Mouse (Mus musculus) hindbrain, embryonic 16.5 days (tissue): ENCODE results near the gene Rapgef1. TPM values are rescaled to one million over a fixed set of nuclear protein-coding genes. Genes with fewer than 3 reads are reported as not detected.
A peak's percentile ranks its signal among the peaks of the same experiment; 100 is the strongest.
"Not testable (repeated sequence)": the region's sequence is repeated elsewhere in the genome, so short reads cannot be mapped to it uniquely, and the experiment has no call there.

ENCODE experiments used
- ATAC-seq: fragments of 200-750 bp; cut with Nextera tagmentation; 2 replicates; pipeline ENCODE4 v1.8.0; 2017; ENCODE audit warnings: moderate TSS enrichment, moderate library complexity
- H3K27ac ChIP-seq: fragments of 300-500 bp; sonication (generic); 2 replicates; pipeline ENCODE4 v1.5.1; 2014; ENCODE audit warnings: low read depth, mild to moderate bottlenecking, control low read depth, low read length, moderate library complexity
- H3K27me3 ChIP-seq: fragments of 300-500 bp; sonication (generic); replicated peaks from 2 replicates; pipeline ENCODE4 v1.6.1; 2014; ENCODE audit warnings: low read length; ENCODE audit not compliant: control insufficient read depth, insufficient read depth
- H3K36me3 ChIP-seq: fragments of 300-500 bp; sonication (generic); 2 replicates; pipeline ENCODE4 v1.6.1; 2014; ENCODE audit warnings: mild to moderate bottlenecking, low read length, moderate library complexity, mixed read lengths; ENCODE audit not compliant: control insufficient read depth, insufficient read depth
- H3K4me1 ChIP-seq: fragments of 300-500 bp; sonication (generic); 2 replicates; pipeline ENCODE4 v1.6.1; 2014; ENCODE audit warnings: low read depth, low read length; ENCODE audit not compliant: control insufficient read depth, insufficient read depth
- H3K4me2 ChIP-seq: fragments of 300-500 bp; sonication (generic); 2 replicates; pipeline ENCODE4 v1.6.1; 2014; ENCODE audit warnings: mild to moderate bottlenecking, low read length, control low read depth, moderate library complexity
- H3K4me3 ChIP-seq: fragments of 300-500 bp; sonication (generic); 2 replicates; pipeline ENCODE4 v1.5.1; 2014; ENCODE audit warnings: mild to moderate bottlenecking, low read length, control low read depth, moderate library complexity
- H3K9ac ChIP-seq: fragments of 300-500 bp; sonication (generic); 2 replicates; pipeline ENCODE4 v1.6.1; 2014; ENCODE audit warnings: low read depth, mild to moderate bottlenecking, control low read depth, low read length, moderate library complexity
- H3K9me3 ChIP-seq: fragments of 300-500 bp; sonication (generic); 2 replicates; pipeline ENCODE4 v1.6.1; 2014; ENCODE audit warnings: mild to moderate bottlenecking, low read length, moderate library complexity; ENCODE audit not compliant: control insufficient read depth
- WGBS: fragments of 180-500 bp; shearing (Covaris S2); extraction: QIAGEN DNeasy Blood & Tissue Kit; methylation state at CpG from one replicate; pipeline ENCODE4 v1.1.7; 2014; 5-methylcytosine and 5-hydroxymethylcytosine counted together
- polyA plus RNA-seq: library from polyadenylated mRNA; unstranded; fragments of >200 nt; fragmentation: Nextera tagmentation; extraction: Ambion mirVana; gene quantifications from 2 replicates; pipeline ENCODE4 v1.2.1, GENCODE M21; 2015

Gene Rapgef1
- polyA plus RNA-seq, 1 experiment from 2014 or later = 14.8 TPM

GRCm38 (mm10) chr2:29701393-29701792 is 81.9 kb downstream of the Rapgef1 start:
- H3K27me3 ChIP-seq = no peaks in the 10 kb centered on the region
- H3K4me3 ChIP-seq = no peak overlapping the region
- peaks cover 34% of the 10 kb centered on the region for H3K36me3 ChIP-seq
- no peaks in the 10 kb centered on the region for H3K9me3 ChIP-seq
- H3K9ac ChIP-seq = no peak overlapping the region
- H3K4me1 ChIP-seq = no peaks in the 10 kb centered on the region
- no peak overlapping the region for H3K27ac ChIP-seq
- H3K4me2 ChIP-seq = no peak overlapping the region
- WGBS = 79% methylated on average over 6 of the region's 6 CpGs
- ATAC-seq = no peak

GRCm38 (mm10) chr2:29702189-29702588 is 82.7 kb downstream of the Rapgef1 start:
- no peak overlapping the region for H3K4me2 ChIP-seq
- no peaks in the 10 kb centered on the region for H3K9me3 ChIP-seq
- H3K4me1 ChIP-seq = no peaks in the 10 kb centered on the region
- H3K27me3 ChIP-seq = no peaks in the 10 kb centered on the region
- ATAC-seq = no peak
- H3K27ac ChIP-seq = no peak overlapping the region
- H3K9ac ChIP-seq = no peak overlapping the region
- peaks cover 36% of the 10 kb centered on the region for H3K36me3 ChIP-seq
- no peak overlapping the region for H3K4me3 ChIP-seq
- WGBS = 93% methylated on average over 8 of the region's 8 CpGs

GRCm38 (mm10) chr2:29703104-29704081 is 83.9 kb downstream of the Rapgef1 start:
- Histone ChIP-seq H3K36me3 (peaks cover 40% of the 10 kb centered on the region), H3K27me3 (no peaks in the 10 kb centered on the region), H3K4me3 (no peak overlapping the region), H3K9ac (no peak overlapping the region), H3K9me3 (no peaks in the 10 kb centered on the region), H3K4me2 (no peak overlapping the region), H3K27ac (no peak overlapping the region), H3K4me1 (no peaks in the 10 kb centered on the region)
- 92% methylated on average over 9 of the region's 9 CpGs for WGBS
- ATAC-seq = no peak

GRCm38 (mm10) chr2:29705493-29705892 is 86.0 kb downstream of the Rapgef1 start:
- no peaks in the 10 kb centered on the region for H3K27me3 ChIP-seq
- H3K4me1 ChIP-seq = no peaks in the 10 kb centered on the region
- WGBS = 72% methylated on average over 3 of the region's 3 CpGs
- H3K4me3 ChIP-seq = no peak overlapping the region
- peaks cover 38% of the 10 kb centered on the region for H3K36me3 ChIP-seq
- H3K9ac ChIP-seq = no peak overlapping the region
- no peak for ATAC-seq
- no peak overlapping the region for H3K27ac ChIP-seq
- no peaks in the 10 kb centered on the region for H3K9me3 ChIP-seq
- no peak overlapping the region for H3K4me2 ChIP-seq

- Histone ChIP-seq H3K9me3 (no peaks in the 10 kb centered on the region), H3K36me3 (peaks cover 41% of the 10 kb centered on the region), H3K27me3 (no peaks in the 10 kb centered on the region), H3K27ac (no peak overlapping the region; the same call in 1 of the 2 replicates), H3K9ac (no peak overlapping the region), H3K4me1 (no peaks in the 10 kb centered on the region), H3K4me3 (no peak overlapping the region), H3K4me2 (no peak overlapping the region)
- WGBS = 90% methylated on average over 18 of the region's 18 CpGs
- no peak; the same call in 1 of the 2 replicates for ATAC-seq
These were observed 87.5 kb downstream of the Rapgef1 start for GRCm38 (mm10) chr2:29706726-29707620.

GRCm38 (mm10) chr2:29707731-29708130 is 88.2 kb downstream of the Rapgef1 start:
- Histone ChIP-seq H3K4me1 (no peaks in the 10 kb centered on the region), H3K4me2 (no peak overlapping the region), H3K4me3 (no peak overlapping the region), H3K9ac (no peak overlapping the region), H3K36me3 (peaks cover 37% of the 10 kb centered on the region), H3K27me3 (no peaks in the 10 kb centered on the region), H3K27ac (no peak overlapping the region), H3K9me3 (no peaks in the 10 kb centered on the region)
- WGBS = 73% methylated on average over 4 of the region's 4 CpGs
- peak; percentile 60; the same call in 1 of the 2 replicates for ATAC-seq

- H3K9ac ChIP-seq, H3K9me3 ChIP-seq, H3K4me2 ChIP-seq, H3K4me1 ChIP-seq, H3K27me3 ChIP-seq, H3K27ac ChIP-seq, H3K4me3 ChIP-seq, ATAC-seq: not testable (repeated sequence)
- H3K36me3 ChIP-seq = peaks cover 35% of the 10 kb centered on the region
- 100% methylated on average over 4 of the region's 4 CpGs for WGBS
These were observed 88.7 kb downstream of the Rapgef1 start for GRCm38 (mm10) chr2:29708209-29708608.

- peaks cover 21% of the 10 kb centered on the region for H3K36me3 ChIP-seq
- H3K4me2 ChIP-seq = no peak overlapping the region
- no peaks in the 10 kb centered on the region for H3K9me3 ChIP-seq
- H3K27ac ChIP-seq = no peak overlapping the region
- no peaks in the 10 kb centered on the region for H3K4me1 ChIP-seq
- H3K4me3 ChIP-seq = no peak overlapping the region
- ATAC-seq = no peak
- WGBS = 78% methylated on average over 3 of the region's 3 CpGs
- no peaks in the 10 kb centered on the region for H3K27me3 ChIP-seq
- H3K9ac ChIP-seq = no peak overlapping the region
These were observed 91.5 kb downstream of the Rapgef1 start for GRCm38 (mm10) chr2:29711038-29711437.

- Histone ChIP-seq H3K36me3 (peaks cover 21% of the 10 kb centered on the region), H3K4me1 (no peaks in the 10 kb centered on the region), H3K4me2 (no peak overlapping the region), H3K27me3 (no peaks in the 10 kb centered on the region), H3K4me3 (no peak overlapping the region), H3K9me3 (no peaks in the 10 kb centered on the region), H3K9ac (no peak overlapping the region), H3K27ac (no peak overlapping the region)
- WGBS = 89% methylated on average over 5 of the region's 5 CpGs
- ATAC-seq = no peak
These were observed 92.4 kb downstream of the Rapgef1 start for GRCm38 (mm10) chr2:29711877-29712276.
